Mouse (Mus musculus): ENCODE measurements at regions not wholly inside any gene's neighbourhood (a gene's known extent, or its start where the extent isn't known, plus 50 kb on each side); places are given as distances from the start of the nearest gene placed in this dataset.
"Not testable (repeated sequence)": the region's sequence is repeated elsewhere in the genome, so short reads cannot be mapped to it uniquely, and the experiment has no call there.

DNA sequence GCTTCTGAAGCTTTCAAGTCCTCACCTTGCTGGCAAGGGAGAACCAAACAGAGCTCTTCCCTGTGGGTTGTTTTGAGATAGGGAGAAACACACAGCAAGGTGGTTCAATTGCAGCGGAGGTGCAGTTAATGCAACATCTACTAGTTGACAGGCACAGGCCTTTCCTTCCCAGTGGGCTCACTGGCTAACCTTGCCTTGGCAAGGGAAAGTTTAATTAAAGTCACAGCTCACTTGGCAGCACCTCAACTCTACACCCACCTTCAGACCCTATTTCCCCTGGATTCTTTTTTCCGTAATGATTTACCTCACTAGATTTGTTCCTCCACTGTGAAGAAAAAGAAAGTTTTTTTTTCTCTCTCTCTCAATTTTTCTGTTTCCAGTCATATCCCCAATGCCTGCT, 314.5 kb downstream of the Tlr4 start:
- Histone ChIP-seq H3K4me1 (ENCODE audit: control insufficient read depth, insufficient read depth, low read length) (no peaks in the 10 kb centered on the region), H3K36me3 (ENCODE audit: control insufficient read depth, insufficient read depth, low read length) (no peaks in the 10 kb centered on the region), H3K4me3 (ENCODE audit: low read depth, low read length) (no peak overlapping the region), H3K27ac (ENCODE audit: low read depth, low read length) (no peak overlapping the region), H3K9me3 (replicated peaks; ENCODE audit: control insufficient read depth, low read length) (no peaks in the 10 kb centered on the region), H3K4me2 (ENCODE audit: low read length) (no peak overlapping the region), H3K27me3 (replicated peaks; ENCODE audit: control insufficient read depth, insufficient read depth, low read length) (no peaks in the 10 kb centered on the region), H3K9ac (ENCODE audit: low read length) (no peak overlapping the region)
- WGBS = 92% methylated on average over 2 of the region's 2 CpGs
- no peak for DNase-seq (ENCODE audit: low spot score)
- no peak for ATAC-seq

DNA sequence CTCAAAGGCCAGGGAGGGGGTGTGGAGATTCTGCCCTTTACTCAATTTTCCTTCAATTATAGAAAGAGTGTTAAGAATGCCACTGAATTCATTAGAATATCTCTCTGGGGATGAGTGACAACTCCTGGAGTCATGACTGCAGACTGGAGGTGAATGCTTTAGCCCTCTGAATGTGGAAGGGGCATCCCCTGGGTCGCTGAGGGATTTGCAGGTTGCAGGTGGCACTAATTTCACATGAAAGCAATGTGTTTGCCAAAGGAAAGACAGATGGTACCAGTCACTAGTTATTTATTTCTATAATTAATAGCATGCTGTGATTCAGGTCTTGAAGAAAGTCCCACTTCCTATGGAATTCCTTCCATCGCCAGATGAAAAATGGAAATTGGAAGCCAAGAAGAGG, 321.1 kb downstream of the Tlr4 start:
- Histone ChIP-seq H3K4me3 (ENCODE audit: low read depth, low read length) (no peak overlapping the region), H3K4me1 (ENCODE audit: control insufficient read depth, insufficient read depth, low read length) (no peaks in the 10 kb centered on the region), H3K4me2 (ENCODE audit: low read length) (no peak overlapping the region), H3K9me3 (replicated peaks; ENCODE audit: control insufficient read depth, low read length) (no peaks in the 10 kb centered on the region), H3K27me3 (replicated peaks; ENCODE audit: control insufficient read depth, insufficient read depth, low read length) (no peaks in the 10 kb centered on the region), H3K36me3 (ENCODE audit: control insufficient read depth, insufficient read depth, low read length) (no peaks in the 10 kb centered on the region), H3K9ac (ENCODE audit: low read length) (no peak overlapping the region), H3K27ac (ENCODE audit: low read depth, low read length) (no peak overlapping the region)
- 74% methylated on average over 2 of the region's 2 CpGs for WGBS
- peak; percentile 1 for DNase-seq (ENCODE audit: low spot score)
- ATAC-seq = no peak

DNA sequence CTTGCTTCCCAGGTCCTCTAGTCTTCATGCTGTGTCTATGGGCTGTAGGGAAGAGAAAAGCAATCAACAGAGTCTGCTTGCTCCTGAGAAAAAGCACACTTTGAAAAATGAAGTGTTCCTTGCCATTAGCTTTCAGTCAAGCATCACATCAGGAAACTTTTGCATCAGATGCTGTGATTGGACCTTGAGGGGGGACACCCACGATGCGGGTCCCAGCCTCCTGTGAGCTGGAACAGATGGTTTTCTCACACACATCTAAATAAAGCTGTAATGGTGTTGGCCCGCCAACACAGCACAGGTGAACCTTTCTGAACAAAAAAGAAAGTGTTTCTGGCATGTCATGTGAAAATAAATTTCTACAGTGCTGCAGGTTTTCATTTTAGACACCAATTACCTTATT, 335.3 kb downstream of the Tlr4 start:
- 83% methylated on average over 3 of the region's 3 CpGs for WGBS
- ATAC-seq (no peak), DNase-seq (ENCODE audit: low spot score) (no peak)
- no peak overlapping the region for H3K4me3 ChIP-seq (ENCODE audit: low read depth, low read length)
- no peak overlapping the region for H3K27ac ChIP-seq (ENCODE audit: low read depth, low read length)
- H3K36me3 ChIP-seq (ENCODE audit: control insufficient read depth, insufficient read depth, low read length) = no peaks in the 10 kb centered on the region
- H3K9ac ChIP-seq (ENCODE audit: low read length) = no peak overlapping the region
- no peak overlapping the region for H3K4me2 ChIP-seq (ENCODE audit: low read length)
- no peaks in the 10 kb centered on the region for H3K9me3 ChIP-seq (replicated peaks; ENCODE audit: control insufficient read depth, low read length)
- no peaks in the 10 kb centered on the region for H3K27me3 ChIP-seq (replicated peaks; ENCODE audit: control insufficient read depth, insufficient read depth, low read length)
- no peaks in the 10 kb centered on the region for H3K4me1 ChIP-seq (ENCODE audit: control insufficient read depth, insufficient read depth, low read length)

DNA sequence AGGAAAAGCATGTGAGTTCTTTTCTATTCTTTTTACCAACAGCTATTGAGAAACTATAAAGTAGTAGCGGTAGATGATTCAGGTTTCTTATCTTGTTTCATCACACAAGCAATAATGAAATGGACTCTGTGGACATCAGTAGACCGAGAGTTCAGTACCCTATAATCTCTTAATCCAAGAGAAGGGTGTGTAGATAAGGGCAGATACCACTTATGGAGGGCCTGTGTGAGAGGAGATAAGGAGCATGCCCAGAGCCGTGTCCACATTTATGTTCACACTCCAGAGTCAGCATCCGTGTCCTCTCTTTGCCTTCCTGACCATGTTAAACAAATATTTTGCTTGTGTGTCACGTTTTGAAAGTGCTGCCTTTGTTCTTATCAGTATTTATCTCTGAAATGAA, 340.3 kb downstream of the Tlr4 start:
- ATAC-seq (no peak), DNase-seq (ENCODE audit: low spot score) (no peak)
- H3K27me3 ChIP-seq (replicated peaks; ENCODE audit: control insufficient read depth, insufficient read depth, low read length) = no peaks in the 10 kb centered on the region
- H3K36me3 ChIP-seq (ENCODE audit: control insufficient read depth, insufficient read depth, low read length) = no peaks in the 10 kb centered on the region
- 82% methylated on average over 5 of the region's 5 CpGs for WGBS
- H3K9ac ChIP-seq (ENCODE audit: low read length) = no peak overlapping the region
- no peak overlapping the region for H3K4me2 ChIP-seq (ENCODE audit: low read length)
- no peak overlapping the region for H3K27ac ChIP-seq (ENCODE audit: low read depth, low read length)
- no peaks in the 10 kb centered on the region for H3K4me1 ChIP-seq (ENCODE audit: control insufficient read depth, insufficient read depth, low read length)
- no peak overlapping the region for H3K4me3 ChIP-seq (ENCODE audit: low read depth, low read length)
- no peaks in the 10 kb centered on the region for H3K9me3 ChIP-seq (replicated peaks; ENCODE audit: control insufficient read depth, low read length)

DNA sequence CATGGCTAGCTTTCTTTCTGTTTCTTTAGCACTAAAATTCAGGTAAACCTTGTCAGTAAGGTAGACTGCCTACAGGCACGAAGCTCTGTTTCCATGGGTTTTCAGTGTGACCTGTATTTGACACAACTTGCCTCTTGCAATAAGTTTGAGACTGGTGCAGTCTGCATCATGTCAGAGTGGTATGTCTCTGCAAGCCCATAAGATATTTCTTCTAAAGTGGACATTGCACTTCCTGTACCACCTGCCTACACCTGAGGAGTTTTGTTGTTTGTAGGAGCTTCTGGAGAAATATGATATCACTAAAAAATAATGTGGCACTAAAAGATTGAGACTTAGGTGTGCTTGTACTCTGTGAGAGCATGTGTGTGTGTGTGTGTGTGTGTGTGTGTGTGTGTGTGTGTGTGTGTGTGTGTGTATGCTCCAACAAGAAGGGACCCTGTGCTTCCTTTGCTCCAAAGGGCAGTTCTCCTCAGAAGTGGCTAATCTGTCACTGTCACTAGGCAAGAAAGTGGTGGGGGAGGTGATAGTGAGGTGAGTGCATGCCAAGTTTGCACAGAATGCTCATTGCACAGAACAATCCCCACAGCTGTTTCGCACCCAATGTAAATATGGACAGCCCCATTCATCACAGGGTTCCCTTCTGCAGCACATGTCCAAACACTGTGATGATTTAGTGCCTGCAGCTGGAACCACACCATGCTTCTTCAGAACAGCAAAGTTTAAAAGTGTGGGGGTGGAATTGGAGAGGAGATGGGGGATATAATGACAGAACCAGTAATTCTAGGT, 360.5 kb downstream of the Tlr4 start:
- no peaks in the 10 kb centered on the region for H3K4me1 ChIP-seq (ENCODE audit: control insufficient read depth, insufficient read depth, low read length)
- H3K27me3 ChIP-seq (replicated peaks; ENCODE audit: control insufficient read depth, insufficient read depth, low read length) = no peaks in the 10 kb centered on the region
- no peak for DNase-seq (ENCODE audit: low spot score)
- H3K27ac ChIP-seq (ENCODE audit: low read depth, low read length) = no peak overlapping the region
- H3K4me2 ChIP-seq (ENCODE audit: low read length) = no peak overlapping the region
- no peaks in the 10 kb centered on the region for H3K36me3 ChIP-seq (ENCODE audit: control insufficient read depth, insufficient read depth, low read length)
- no peaks in the 10 kb centered on the region for H3K9me3 ChIP-seq (replicated peaks; ENCODE audit: control insufficient read depth, low read length)
- no peak for ATAC-seq
- WGBS = 65% methylated on average over 2 of the region's 2 CpGs
- no peak overlapping the region for H3K4me3 ChIP-seq (ENCODE audit: low read depth, low read length)
- no peak overlapping the region for H3K9ac ChIP-seq (ENCODE audit: low read length)

DNA sequence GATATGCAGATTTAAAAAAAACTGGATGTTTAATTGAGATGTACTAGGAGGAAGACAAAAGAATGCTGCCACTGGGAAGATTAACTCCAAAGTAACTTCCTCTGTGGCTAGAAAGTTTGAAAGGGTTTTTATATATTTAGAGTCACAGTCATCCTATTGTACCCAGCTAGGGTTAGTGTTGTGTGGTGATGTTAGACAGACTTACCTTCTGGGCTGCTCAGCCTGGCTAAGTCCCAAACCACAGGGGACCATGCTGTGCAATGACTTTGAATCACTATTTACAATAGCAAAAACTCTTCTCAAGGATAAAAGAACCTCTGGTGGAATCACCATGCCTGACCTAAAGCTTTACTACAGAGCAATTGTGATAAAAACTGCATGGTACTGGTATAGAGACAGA, 363.2 kb downstream of the Tlr4 start:
- Histone ChIP-seq H3K27ac (ENCODE audit: low read depth, low read length) (no peak overlapping the region), H3K4me1 (ENCODE audit: control insufficient read depth, insufficient read depth, low read length) (no peaks in the 10 kb centered on the region), H3K9me3 (replicated peaks; ENCODE audit: control insufficient read depth, low read length) (no peaks in the 10 kb centered on the region), H3K4me3 (ENCODE audit: low read depth, low read length) (no peak overlapping the region), H3K9ac (ENCODE audit: low read length) (no peak overlapping the region), H3K27me3 (replicated peaks; ENCODE audit: control insufficient read depth, insufficient read depth, low read length) (no peaks in the 10 kb centered on the region), H3K4me2 (ENCODE audit: low read length) (no peak overlapping the region), H3K36me3 (ENCODE audit: control insufficient read depth, insufficient read depth, low read length) (no peaks in the 10 kb centered on the region)
- DNase-seq (ENCODE audit: low spot score) = no peak
- ATAC-seq = no peak

DNA sequence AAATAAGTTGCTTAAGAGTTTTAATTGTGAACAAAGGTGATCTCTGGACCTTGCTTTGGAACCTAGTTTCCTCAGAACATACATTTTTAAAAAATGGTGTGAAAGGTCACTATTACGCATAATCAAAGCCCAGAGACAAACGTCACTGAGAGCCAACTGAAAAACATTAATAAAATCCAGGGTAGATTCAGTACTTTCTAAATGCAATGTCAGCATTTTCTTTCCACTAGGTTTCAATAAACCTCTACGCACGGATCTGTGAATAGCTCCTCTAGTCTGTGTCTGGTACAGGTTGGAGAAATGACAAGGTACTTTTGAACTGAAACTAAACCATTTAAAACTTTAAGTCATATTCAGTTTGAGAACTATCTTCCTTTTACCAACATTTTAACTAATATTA, 367.0 kb downstream of the Tlr4 start:
- DNase-seq (ENCODE audit: low spot score) (no peak), ATAC-seq (no peak)
- no peaks in the 10 kb centered on the region for H3K4me1 ChIP-seq (ENCODE audit: control insufficient read depth, insufficient read depth, low read length)
- WGBS = 83% methylated on average over 4 of the region's 4 CpGs
- no peaks in the 10 kb centered on the region for H3K27me3 ChIP-seq (replicated peaks; ENCODE audit: control insufficient read depth, insufficient read depth, low read length)
- H3K4me3 ChIP-seq (ENCODE audit: low read depth, low read length) = no peak overlapping the region
- H3K9ac ChIP-seq (ENCODE audit: low read length) = no peak overlapping the region
- no peaks in the 10 kb centered on the region for H3K9me3 ChIP-seq (replicated peaks; ENCODE audit: control insufficient read depth, low read length)
- H3K36me3 ChIP-seq (ENCODE audit: control insufficient read depth, insufficient read depth, low read length) = no peaks in the 10 kb centered on the region
- H3K4me2 ChIP-seq (ENCODE audit: low read length) = no peak overlapping the region
- no peak overlapping the region for H3K27ac ChIP-seq (ENCODE audit: low read depth, low read length)

DNA sequence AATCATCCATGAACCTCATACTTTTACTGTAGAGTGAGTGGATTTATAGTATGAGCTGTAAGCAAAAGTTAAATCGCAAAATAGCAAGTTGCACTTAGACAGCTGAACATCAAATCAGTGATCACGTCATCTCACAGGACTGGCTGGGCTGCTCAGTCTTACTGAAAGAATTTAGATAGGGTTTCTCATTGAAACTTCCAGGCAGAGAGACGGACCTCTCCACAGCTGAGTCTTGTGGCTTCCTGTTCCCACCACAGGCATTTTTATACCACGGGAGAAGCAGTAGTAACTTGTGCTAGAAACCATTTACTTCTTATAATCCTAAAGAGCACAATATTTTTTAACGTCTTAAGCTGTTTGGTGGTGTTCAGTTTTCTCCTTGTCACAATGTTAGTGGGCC, 369.5 kb downstream of the Tlr4 start:
- ATAC-seq = no peak
- H3K27me3 ChIP-seq (replicated peaks; ENCODE audit: control insufficient read depth, insufficient read depth, low read length) = no peaks in the 10 kb centered on the region

DNA sequence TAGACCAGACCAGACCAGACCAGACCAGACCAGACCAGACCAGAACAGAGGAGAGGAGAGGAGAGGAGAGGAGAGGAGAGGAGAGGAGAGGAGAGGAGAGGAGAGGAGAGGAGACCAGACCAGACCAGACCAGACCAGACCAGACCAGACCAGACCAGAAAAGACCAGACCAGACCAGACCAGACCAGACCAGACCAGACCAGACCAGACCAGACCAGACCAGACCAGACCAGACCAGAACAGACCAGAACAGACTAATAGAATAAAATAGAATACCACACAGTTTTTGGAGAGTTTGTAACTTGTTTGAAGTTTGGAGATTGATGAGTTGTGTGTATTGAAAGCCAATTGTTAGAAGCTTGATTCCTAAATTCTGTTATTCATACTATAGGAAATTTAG, 381.0 kb downstream of the Tlr4 start:
- not testable (repeated sequence) for H3K9ac ChIP-seq (ENCODE audit: low read length); DNase-seq (ENCODE audit: low spot score); H3K27ac ChIP-seq (ENCODE audit: low read depth, low read length); H3K4me2 ChIP-seq (ENCODE audit: low read length); H3K36me3 ChIP-seq (ENCODE audit: control insufficient read depth, insufficient read depth, low read length); H3K4me3 ChIP-seq (ENCODE audit: low read depth, low read length); H3K4me1 ChIP-seq (ENCODE audit: control insufficient read depth, insufficient read depth, low read length); H3K27me3 ChIP-seq (replicated peaks; ENCODE audit: control insufficient read depth, insufficient read depth, low read length); ATAC-seq; H3K9me3 ChIP-seq (replicated peaks; ENCODE audit: control insufficient read depth, low read length)

More for the DNA sequence above, 369.5 kb downstream of the Tlr4 start:
- H3K4me3 ChIP-seq (ENCODE audit: low read depth, low read length) = no peak overlapping the region
- H3K9me3 ChIP-seq (replicated peaks; ENCODE audit: control insufficient read depth, low read length) = no peaks in the 10 kb centered on the region
- H3K4me1 ChIP-seq (ENCODE audit: control insufficient read depth, insufficient read depth, low read length) = no peaks in the 10 kb centered on the region
- H3K9ac ChIP-seq (ENCODE audit: low read length) = no peak overlapping the region
- H3K36me3 ChIP-seq (ENCODE audit: control insufficient read depth, insufficient read depth, low read length) = no peaks in the 10 kb centered on the region
- H3K27ac ChIP-seq (ENCODE audit: low read depth, low read length) = no peak overlapping the region
- no peak overlapping the region for H3K4me2 ChIP-seq (ENCODE audit: low read length)
- DNase-seq (ENCODE audit: low spot score) = no peak
- 92% methylated on average over 5 of the region's 5 CpGs for WGBS
